Mouse (Mus musculus) liver, embryonic 12.5 days (tissue): ENCODE data around the gene Klc2. TPM values are rescaled to one million over a fixed set of nuclear protein-coding genes. Genes with fewer than 3 reads are reported as not detected.

ENCODE experiments used
- polyA plus RNA-seq: library from polyadenylated mRNA; unstranded; fragments of >200 nt; fragmentation: Nextera tagmentation; extraction: Ambion mirVana; gene quantifications from 2 replicates; pipeline ENCODE4 v1.2.1, GENCODE M21; 2016

The Klc2 gene
- polyA plus RNA-seq, 1 experiment from 2014 or later, result 4.9 TPM

Other genes with a start within 250 kb of the Klc2 start
- 0.79 and 0.82 TPM in 2 replicates for gene Actn3, start 240.7 kb downstream of the Klc2 start, polyA plus RNA-seq
- 13.9 and 15.9 TPM in 2 replicates for gene Zdhhc24, start 239.9 kb downstream of the Klc2 start, polyA plus RNA-seq
- 1.6 and 1.8 TPM in 2 replicates for gene Bbs1, start 211.9 kb downstream of the Klc2 start, polyA plus RNA-seq
- gene Dpp3, start 190.3 kb downstream of the Klc2 start, polyA plus RNA-seq, result 76.7 and 83.3 TPM in 2 replicates
- 0.20 and 0.44 TPM in 2 replicates for gene Peli3, start 175.4 kb downstream of the Klc2 start, polyA plus RNA-seq
- 82.4 and 84.7 TPM in 2 replicates for gene Mrpl11, start 156.4 kb downstream of the Klc2 start, polyA plus RNA-seq
- not detected in 2 replicates for gene Npas4, start 128.2 kb downstream of the Klc2 start, polyA plus RNA-seq
- gene Slc29a2, start 94.7 kb downstream of the Klc2 start, polyA plus RNA-seq, result 3.3 and 3.8 TPM in 2 replicates
- 10.9 and 13.2 TPM in 2 replicates for gene B4gat1, start 79.7 kb downstream of the Klc2 start, polyA plus RNA-seq
- gene AC124502.3, start 79.7 kb downstream of the Klc2 start, polyA plus RNA-seq, result 0.20 and 0.23 TPM in 2 replicates
- 40.4 TPM in 2 replicates for gene Brms1, start 77.2 kb downstream of the Klc2 start, polyA plus RNA-seq
- 0.50 and 0.92 TPM in 2 replicates for gene Rin1, start 68.1 kb downstream of the Klc2 start, polyA plus RNA-seq
- gene Cd248, start 50.5 kb downstream of the Klc2 start, polyA plus RNA-seq, result 7.7 and 9.5 TPM in 2 replicates
- gene Tmem151a, start 33.0 kb downstream of the Klc2 start, polyA plus RNA-seq, result 1.0 and 1.5 TPM in 2 replicates
- 51.7 and 53.9 TPM in 2 replicates for gene Yif1a, start 30.0 kb downstream of the Klc2 start, polyA plus RNA-seq
- gene Cnih2, start 20.0 kb downstream of the Klc2 start, polyA plus RNA-seq, result 3.5 and 3.8 TPM in 2 replicates
- gene Rab1b, start 11.5 kb downstream of the Klc2 start, polyA plus RNA-seq, result 118 and 126 TPM in 2 replicates
- 17.2 and 19.7 TPM in 2 replicates for gene Pacs1, start 154.6 kb upstream of the Klc2 start, polyA plus RNA-seq
- gene Sf3b2, start 176.9 kb upstream of the Klc2 start, polyA plus RNA-seq, result 183 and 187 TPM in 2 replicates
- gene Gal3st3, start 179.8 kb upstream of the Klc2 start, polyA plus RNA-seq, result 0.29 and 0.54 TPM in 2 replicates
- not detected in 2 replicates for gene Catsper1, start 217.2 kb upstream of the Klc2 start, polyA plus RNA-seq
- not detected in 2 replicates for gene Cst6, start 231.0 kb upstream of the Klc2 start, polyA plus RNA-seq
- gene Eif1ad, start 248.2 kb upstream of the Klc2 start, polyA plus RNA-seq, result 50.3 and 54.0 TPM in 2 replicates
- 365 and 372 TPM in 2 replicates for gene Banf1, start 248.6 kb upstream of the Klc2 start, polyA plus RNA-seq